24 mouse cellular contexts compared by ENCODE assay signal in genomic region chr9:117653641-117654040, GRCm38 (mm10). TPM values are rescaled to one million over a fixed set of nuclear protein-coding genes. Genes with fewer than 3 reads are reported as not detected.
DNase-seq lines count a peak whose midpoint lies in the region; ATAC-seq and TF ChIP-seq lines count a peak whose summit lies in the region.
"Had no signal": no experiment of that assay in that cellular context is flagged by ENCODE, and none has a peak within 500 bp of the region (broad histone marks: within the 10 kb centered on the region; RNA-seq: fewer than 3 reads in every experiment).

No protein-coding gene starts in this region.

- DNase-seq in kidney, adult 2 months = peak; percentile 37
- no peak for DNase-seq in kidney, postnatal 10 days
- DNase-seq in lung, postnatal 4 days = no peak
- DNase-seq in brain, embryonic 18.5 days (ENCODE audit: low read depth, low spot score) = peak; percentile 8
- peak; percentile 3 for DNase-seq in induced T-regulatory cell, adult 2 months (ENCODE audit: low read depth)
- DNase-seq: adrenal gland, postnatal 14 days; cerebellum, adult 11-12 months; cerebellum, postnatal 25 days; gastrocnemius, postnatal 36 days; heart, postnatal 10 days; midbrain, embryonic 14.5 days; right cerebral cortex, postnatal 14 days; spleen, adult 18-20 months; thymus, postnatal 36 days had no signal

- H3K4me1 ChIP-seq in kidney, adult 2 months (ENCODE audit: control insufficient read depth, insufficient read depth, low read length) = peaks cover 5% of the 10 kb centered on the region; the same call in 1 of the 2 replicates
- H3K4me1 ChIP-seq in lung, embryonic 16.5 days (replicated peaks; ENCODE audit: control insufficient read depth, insufficient read depth, low read length) = peaks cover 5% of the 10 kb centered on the region; the same call in 1 of the 2 replicates
- H3K4me1 ChIP-seq: forebrain, embryonic 15.5 days; hindbrain, embryonic 13.5 days; intestine, embryonic 15.5 days; limb, embryonic 10.5 days had no signal

- H3K27ac ChIP-seq in kidney, adult 2 months (ENCODE audit: insufficient read depth, low read depth, low read length) = no peak overlapping the region
- H3K27ac ChIP-seq in lung, embryonic 16.5 days (ENCODE audit: low read length) = peak overlapping the region; percentile 65
- H3K27ac ChIP-seq: forebrain, embryonic 15.5 days; hindbrain, embryonic 13.5 days; intestine, embryonic 15.5 days; left cerebral cortex, adult 2 months; limb, embryonic 10.5 days had no signal

- no peak overlapping the region for H3K4me3 ChIP-seq in kidney, adult 2 months (ENCODE audit: insufficient read depth, low read depth, low read length)
- H3K4me3 ChIP-seq in lung, embryonic 16.5 days (ENCODE audit: low read length) = no peak overlapping the region
- H3K4me3 ChIP-seq: forebrain, embryonic 15.5 days; hindbrain, embryonic 13.5 days; intestine, embryonic 15.5 days; left cerebral cortex, adult 2 months; limb, embryonic 10.5 days had no signal

- no peak for TF ChIP-seq CTCF in kidney, adult 2 months (conservative IDR thresholded peaks at IDR 0.05; ENCODE audit: insufficient read depth, insufficient read length, low read depth, low read length)

- no peaks in the 10 kb centered on the region for H3K36me3 ChIP-seq in kidney, adult 2 months (ENCODE audit: control insufficient read depth, insufficient read depth, low read length)
- no peaks in the 10 kb centered on the region for H3K36me3 ChIP-seq in lung, embryonic 16.5 days (ENCODE audit: control insufficient read depth, insufficient read depth, low read length)
- H3K36me3 ChIP-seq: forebrain, embryonic 15.5 days; hindbrain, embryonic 13.5 days; intestine, embryonic 15.5 days; limb, embryonic 10.5 days had no signal

- TF ChIP-seq POLR2A in kidney, adult 2 months (IDR thresholded peaks at IDR 0.05; ENCODE audit: low read depth, low read length) = no peak

- no peak overlapping the region for H3K9ac ChIP-seq in lung, embryonic 16.5 days (ENCODE audit: low read length)
- H3K9ac ChIP-seq: forebrain, embryonic 15.5 days; hindbrain, embryonic 13.5 days; intestine, embryonic 15.5 days had no signal

- no peaks in the 10 kb centered on the region for H3K9me3 ChIP-seq in lung, embryonic 16.5 days (ENCODE audit: control insufficient read depth, low read length)
- H3K9me3 ChIP-seq: forebrain, embryonic 15.5 days; hindbrain, embryonic 13.5 days; intestine, embryonic 15.5 days; limb, embryonic 10.5 days had no signal

- peak; percentile 38; the same call in 1 of the 2 replicates for ATAC-seq in lung, embryonic 16.5 days (ENCODE audit: low read depth)
- ATAC-seq in inflammation-experienced regulatory T-cells, adult 6 months = no peak
- ATAC-seq: activated CD4-positive, CD25-positive, alpha-beta regulatory T cell, adult 4 months; forebrain, embryonic 15.5 days; intestine, embryonic 15.5 days had no signal

- WGBS in kidney, adult 2 months = 54% methylated on average over 5 of the region's 5 CpGs
- 18% methylated on average over 5 of the region's 5 CpGs for WGBS in lung, embryonic 16.5 days

- no peaks in the 10 kb centered on the region; the same call in 1 of the 2 replicates for H3K27me3 ChIP-seq in kidney, adult 2 months (replicated peaks; ENCODE audit: control insufficient read depth, insufficient read depth, low read length)
- no peaks in the 10 kb centered on the region for H3K27me3 ChIP-seq in lung, embryonic 16.5 days (ENCODE audit: control insufficient read depth, insufficient read depth, low read depth, low read length)
- H3K27me3 ChIP-seq: forebrain, embryonic 15.5 days; hindbrain, embryonic 13.5 days; intestine, embryonic 15.5 days had no signal

- H3K4me2 ChIP-seq in lung, embryonic 16.5 days (ENCODE audit: low read depth, low read length) = no peak overlapping the region
- H3K4me2 ChIP-seq: forebrain, embryonic 15.5 days; heart, embryonic 11.5 days; hindbrain, embryonic 13.5 days; intestine, embryonic 15.5 days; liver, embryonic 11.5 days had no signal

RNA-seq across cellular contexts. Expression of gene Rbms3, which starts 23.9 kb away (rescaled TPM):
- 16.5 and 16.8 TPM in 2 replicates for polyA plus RNA-seq in kidney, adult 2 months (2012; rRNA removed)
- polyA plus RNA-seq in lung, embryonic 16.5 days (2015; fragmentation: Nextera tagmentation; extraction: Ambion mirVana) = 103 and 104 TPM in 2 replicates
- polyA plus RNA-seq in inflammation-experienced regulatory T-cells, adult 6 months (2017; shearing (Covaris generic)) = not detected
- polyA plus RNA-seq: activated CD4-positive, CD25-positive, alpha-beta regulatory T cell, adult 4 months had no signal

Comparison
In these comparisons a context has a peak if more than half of its experiments do, and no peak if none do; other contexts are left out.
1. DNase-seq: peak in kidney, adult 2 months (single experiment), brain, embryonic 18.5 days (single experiment) and induced T-regulatory cell, adult 2 months (single experiment); none in kidney, postnatal 10 days (single experiment) and lung, postnatal 4 days (0 of 2).
2. RNA of gene Rbms3, which starts 23.9 kb away (polyA plus RNA-seq): 103 to 104 TPM in lung, embryonic 16.5 days and 16.5 to 16.8 TPM in kidney, adult 2 months; not detected in inflammation-experienced regulatory T-cells, adult 6 months; every median in the first group is over 10 times any median in the second.